ENCODE assay signal across 8 mouse cellular contexts in genomic region chr14:58069927-58070326, GRCm38 (mm10). TPM values are rescaled to one million over a fixed set of nuclear protein-coding genes. Genes with fewer than 3 reads are reported as not detected.
DNase-seq lines count a peak whose midpoint lies in the region; ATAC-seq and TF ChIP-seq lines count a peak whose summit lies in the region.

No protein-coding gene starts in this region.

- H3K4me3 ChIP-seq in heart, adult 2 months, result peak overlapping the region; percentile 62
- H3K4me3 ChIP-seq in hindbrain, embryonic 13.5 days, result peak overlapping the region; percentile 66
- peak overlapping the region; percentile 68 for H3K4me3 ChIP-seq in midbrain, embryonic 13.5 days (replicated peaks)

- H3K4me1 ChIP-seq in heart, adult 2 months (ENCODE audit: control insufficient read depth, insufficient read depth, low read length), result peaks cover 1% of the 10 kb centered on the region; the same call in 1 of the 2 replicates
- H3K4me1 ChIP-seq in hindbrain, embryonic 13.5 days (replicated peaks), result peaks cover 44% of the 10 kb centered on the region
- H3K4me1 ChIP-seq in midbrain, embryonic 13.5 days (replicated peaks), result peaks cover 45% of the 10 kb centered on the region

- no peak for TF ChIP-seq EP300 in heart, adult 2 months (IDR thresholded peaks at IDR 0.05; ENCODE audit: insufficient read depth, low read depth, low read length)

- no peaks in the 10 kb centered on the region for H3K79me2 ChIP-seq in heart, adult 2 months (replicated peaks; ENCODE audit: control insufficient read depth, insufficient read depth, low read length)

- TF ChIP-seq CTCF in heart, adult 2 months (IDR thresholded peaks at IDR 0.05), result no peak
- TF ChIP-seq CTCF in brain, embryonic 14.5 days (IDR thresholded peaks at IDR 0.05; ENCODE audit: borderline replicate concordance, extremely low read depth, insufficient read depth, insufficient read length), result no peak

- no peak for TF ChIP-seq POLR2A in heart, adult 2 months (IDR thresholded peaks at IDR 0.05; ENCODE audit: insufficient read depth, low read depth, low read length)
- TF ChIP-seq POLR2A in brain, embryonic 14.5 days (IDR thresholded peaks at IDR 0.05; ENCODE audit: borderline replicate concordance, extremely low read depth, insufficient read depth, insufficient read length, poor library complexity, severe bottlenecking), result no peak

- no peak overlapping the region for H3K9ac ChIP-seq in heart, adult 2 months (ENCODE audit: low read depth, low read length)
- H3K9ac ChIP-seq in hindbrain, embryonic 13.5 days, result peak overlapping the region; percentile 75
- 0 out of 2 replicates have a peak overlapping the region, but pooled peaks have one; percentile 71 for H3K9ac ChIP-seq in midbrain, embryonic 13.5 days (replicated peaks)

- intact Hi-C loops in heart, adult 2 months (cut with DNase I), result loop anchor here (10.0 kb wide), 1 partner anchor 725 kb away; no protein-coding TSS in a partner anchor

- DNase-seq in heart, adult 2 months, result no peak
- DNase-seq in heart, adult 8-10 months (ENCODE audit: low spot score), result no peak
- peak; percentile 58 for DNase-seq in brain, embryonic 14.5 days (ENCODE audit: low read depth)
- no peak for DNase-seq in cerebellum, adult 9-11 months
- no peak for DNase-seq in thymus, postnatal 4 days
- no peak for DNase-seq in left cerebral cortex, adult 9 months (ENCODE audit: low spot score in 2 of 2)

- H3K27ac ChIP-seq in heart, adult 2 months, result no peak overlapping the region
- H3K27ac ChIP-seq in hindbrain, embryonic 13.5 days, result no peak overlapping the region
- H3K27ac ChIP-seq in midbrain, embryonic 13.5 days, result no peak overlapping the region

- H3K27me3 ChIP-seq in heart, adult 2 months (ENCODE audit: control insufficient read depth, insufficient read depth, low read length), result peaks cover 6% of the 10 kb centered on the region
- H3K27me3 ChIP-seq in hindbrain, embryonic 13.5 days, result peaks cover 38% of the 10 kb centered on the region
- H3K27me3 ChIP-seq in midbrain, embryonic 13.5 days, result peaks cover 54% of the 10 kb centered on the region

- no peak for ATAC-seq in hindbrain, embryonic 13.5 days (ENCODE audit: low FRiP score)
- no peak for ATAC-seq in midbrain, embryonic 13.5 days

- no peaks in the 10 kb centered on the region for H3K36me3 ChIP-seq in heart, adult 2 months (ENCODE audit: control insufficient read depth, insufficient read depth, low read length)
- no peaks in the 10 kb centered on the region for H3K36me3 ChIP-seq in hindbrain, embryonic 13.5 days
- H3K36me3 ChIP-seq in midbrain, embryonic 13.5 days, result no peaks in the 10 kb centered on the region

- H3K4me2 ChIP-seq in hindbrain, embryonic 13.5 days, result peak overlapping the region; percentile 83
- H3K4me2 ChIP-seq in midbrain, embryonic 13.5 days (replicated peaks), result peak overlapping the region; percentile 98

- H3K9me3 ChIP-seq in hindbrain, embryonic 13.5 days, result no peaks in the 10 kb centered on the region
- no peaks in the 10 kb centered on the region for H3K9me3 ChIP-seq in midbrain, embryonic 13.5 days

- 3% methylated on average over 6 of the region's 6 CpGs for WGBS in heart, adult 2 months
- 0% methylated on average over 6 of the region's 6 CpGs for WGBS in hindbrain, embryonic 13.5 days
- WGBS in midbrain, embryonic 13.5 days, result 3% methylated on average over 6 of the region's 6 CpGs

RNA-seq across cellular contexts. Expression of gene Fgf9, which starts 0.4 kb away (rescaled TPM):
- 10 to 100 TPM in 1 of 2 experiments, 1 to 10 TPM in 1; 7.6 to 11.1 TPM for total RNA-seq in heart, adult 2 months (2021)
- polyA plus RNA-seq in heart, adult 2 months (2012; rRNA removed), result 4.5 and 5.6 TPM in 2 replicates
- 1 to 10 TPM; 7.3 to 9.1 (median 7.7) TPM for total RNA-seq in heart, adult 8-10 months (2022)
- 4.3 and 7.8 TPM in 2 replicates for polyA plus RNA-seq in brain, embryonic 14.5 days (2012; rRNA removed)
- polyA plus RNA-seq in hindbrain, embryonic 13.5 days (2015; fragmentation: Nextera tagmentation; extraction: Ambion mirVana), result 15.6 and 16.4 TPM in 2 replicates
- polyA plus RNA-seq in midbrain, embryonic 13.5 days (2015; fragmentation: Nextera tagmentation; extraction: Ambion mirVana), result 8.4 and 11.0 TPM in 2 replicates
